Mouse (Mus musculus) MEL (cell line): ENCODE results near the gene Olfr130. TPM values are rescaled to one million over a fixed set of nuclear protein-coding genes. Genes with fewer than 3 reads are reported as not detected.

ENCODE experiments used
- DNase-seq: peaks from one replicate; pipeline ENCODE4 v3.0.0; 2011; ENCODE audit warnings: low read depth, low spot score
- H3K27ac ChIP-seq: 2 replicates; pipeline ENCODE4 v1.5.1; 2012; ENCODE audit warnings: low read depth, mild to moderate bottlenecking, control low read depth, low read length, moderate library complexity; ENCODE audit not compliant: control insufficient read depth
- H3K27me3 ChIP-seq, 2 experiments: fragments of 150-350 bp in 1 of 2; sonication (generic) in 1 of 2; 2 replicates each; pipeline ENCODE4 v1.6.1; 2012; ENCODE audit warnings: low read length in 2 of 2, mild to moderate bottlenecking in 2 of 2, improper control_type of control experiment in 1 of 2, moderate library complexity in 1 of 2; ENCODE audit not compliant: insufficient read depth in 2 of 2, control insufficient read depth in 1 of 2
- H3K36me3 ChIP-seq, 2 experiments: 2 replicates each; pipeline ENCODE4 v1.6.1; 2012 to 2014; ENCODE audit warnings: low read length in 2 of 2, improper control_type of control experiment in 1 of 2, inconsistent platforms in 1 of 2, mild to moderate bottlenecking in 1 of 2; ENCODE audit not compliant: insufficient read depth in 2 of 2, control insufficient read depth in 1 of 2
- H3K4me1 ChIP-seq, 2 experiments: fragments of 150-350 bp in 1 of 2; sonication (generic) in 1 of 2; 2 replicates each; pipeline ENCODE4 v1.6.1; 2012; ENCODE audit warnings: low read length in 2 of 2, improper control_type of control experiment in 1 of 2, mild to moderate bottlenecking in 1 of 2; ENCODE audit not compliant: insufficient read depth in 2 of 2, control insufficient read depth in 1 of 2
- H3K4me3 ChIP-seq, 2 experiments: fragments of 150-350 bp in 1 of 2; sonication (generic) in 1 of 2; 2 replicates each; pipeline ENCODE4 v1.5.1; 2012; ENCODE audit warnings: low read depth in 2 of 2, low read length in 2 of 2, mild to moderate bottlenecking in 2 of 2, moderate library complexity in 2 of 2, control low read depth in 1 of 2, improper control_type of control experiment in 1 of 2; ENCODE audit not compliant: control insufficient read depth in 1 of 2, insufficient read depth in 1 of 2
- H3K79me2 ChIP-seq: 2 replicates; pipeline ENCODE4 v1.6.1; 2012; ENCODE audit warnings: mild to moderate bottlenecking, low read length, moderate library complexity; ENCODE audit not compliant: control insufficient read depth, poor library complexity, insufficient read depth
- H3K9ac ChIP-seq: 2 replicates; pipeline ENCODE4 v1.6.1; 2012; ENCODE audit warnings: low read depth, mild to moderate bottlenecking, control low read depth, low read length, moderate library complexity; ENCODE audit not compliant: control insufficient read depth, poor library complexity, severe bottlenecking
- H3K9me3 ChIP-seq: fragments of 150-350 bp; sonication (generic); replicated peaks from 2 replicates; pipeline ENCODE4 v1.6.1; 2012; ENCODE audit warnings: mild to moderate bottlenecking, low read length, improper control_type of control experiment, moderate library complexity; ENCODE audit not compliant: insufficient read depth
- BHLHE40 ChIP-seq: IDR thresholded peaks from 2 replicates; pipeline ENCODE4 v1.6.1; 2012; ENCODE audit warnings: low read depth, mild to moderate bottlenecking, inconsistent platforms, low read length, improper control_type of control experiment, borderline replicate concordance
- CHD1 ChIP-seq: IDR thresholded peaks from 2 replicates; pipeline ENCODE4 v1.6.1; 2012; ENCODE audit warnings: low read depth, mild to moderate bottlenecking, inconsistent platforms, low read length, improper control_type of control experiment
- CHD2 ChIP-seq: IDR thresholded peaks from 2 replicates; pipeline ENCODE4 v1.6.1; 2011; ENCODE audit warnings: low read length, improper control_type of control experiment
- CTCF ChIP-seq, 3 experiments: IDR thresholded peaks in 2 of 3; conservative IDR thresholded peaks in 1 of 3; 2 replicates each; pipeline ENCODE4 v1.5.1; 2011 to 2012; ENCODE audit warnings: low read length in 3 of 3, low read depth in 2 of 3, mild to moderate bottlenecking in 2 of 3, improper control_type of control experiment in 1 of 3, inconsistent platforms in 1 of 3, mixed read lengths in 1 of 3, moderate library complexity in 1 of 3; ENCODE audit not compliant: control insufficient read depth in 1 of 3, insufficient read depth in 1 of 3, poor library complexity in 1 of 3, severe bottlenecking in 1 of 3
- E2F4 ChIP-seq: IDR thresholded peaks from 2 replicates; pipeline ENCODE4 v1.6.1; 2011; ENCODE audit warnings: low read depth, low read length, improper control_type of control experiment, borderline replicate concordance
- ELF1 ChIP-seq: IDR thresholded peaks from 2 replicates; pipeline ENCODE4 v1.6.1; 2014; ENCODE audit warnings: low read depth, mild to moderate bottlenecking, inconsistent platforms, low read length, improper control_type of control experiment, moderate library complexity
- HCFC1 ChIP-seq: IDR thresholded peaks from 2 replicates; pipeline ENCODE4 v1.6.1; 2012; ENCODE audit warnings: low read depth, mild to moderate bottlenecking, inconsistent platforms, low read length, improper control_type of control experiment, moderate library complexity
- JUND ChIP-seq: IDR thresholded peaks from 2 replicates; pipeline ENCODE4 v1.6.1; 2011; ENCODE audit warnings: low read depth, mild to moderate bottlenecking, improper control_type of control experiment, low read length
- KAT2A ChIP-seq: conservative IDR thresholded peaks from 2 replicates; pipeline ENCODE4 v1.6.1; 2012; ENCODE audit warnings: low read depth, low read length, improper control_type of control experiment, inconsistent platforms
- MAFK ChIP-seq: IDR thresholded peaks from 2 replicates; pipeline ENCODE4 v1.6.1; 2011; ENCODE audit warnings: low read depth, mild to moderate bottlenecking, low read length, improper control_type of control experiment, borderline replicate concordance
- MAX ChIP-seq: IDR thresholded peaks from 2 replicates; pipeline ENCODE4 v1.6.1; 2011; ENCODE audit warnings: low read length, improper control_type of control experiment
- MYC ChIP-seq: IDR thresholded peaks from 2 replicates; pipeline ENCODE4 v1.6.1; 2011; ENCODE audit warnings: low read depth, mild to moderate bottlenecking, low read length, improper control_type of control experiment, moderate library complexity
- NELFE ChIP-seq: IDR thresholded peaks from 2 replicates; pipeline ENCODE4 v1.6.1; 2011; ENCODE audit warnings: low read depth, low read length, improper control_type of control experiment
- NRF1 ChIP-seq: IDR thresholded peaks from 2 replicates; pipeline ENCODE4 v1.6.1; 2014; ENCODE audit warnings: low read depth, mild to moderate bottlenecking, inconsistent platforms, low read length, improper control_type of control experiment, moderate library complexity; ENCODE audit not compliant: poor library complexity, insufficient read depth, severe bottlenecking
- POLR2A ChIP-seq, 2 experiments: IDR thresholded peaks; 2 replicates each; pipeline ENCODE4 v1.6.1; 2011 to 2012; ENCODE audit warnings: low read length in 2 of 2, mild to moderate bottlenecking in 2 of 2, control low read depth in 1 of 2, improper control_type of control experiment in 1 of 2, low read depth in 1 of 2, moderate library complexity in 1 of 2; ENCODE audit not compliant: control insufficient read depth in 1 of 2, insufficient read depth in 1 of 2, poor library complexity in 1 of 2
- POLR2AphosphoS2 ChIP-seq: IDR thresholded peaks from 2 replicates; pipeline ENCODE4 v1.6.1; 2011; ENCODE audit warnings: low read length, improper control_type of control experiment
- RAD21 ChIP-seq: IDR thresholded peaks from 2 replicates; pipeline ENCODE4 v1.6.1; 2011; ENCODE audit warnings: mild to moderate bottlenecking, low read depth, low read length, improper control_type of control experiment
- RCOR1 ChIP-seq: IDR thresholded peaks from 2 replicates; pipeline ENCODE4 v1.6.1; 2012; ENCODE audit warnings: low read depth, mild to moderate bottlenecking, inconsistent platforms, low read length, improper control_type of control experiment
- SIN3A ChIP-seq: IDR thresholded peaks from 2 replicates; pipeline ENCODE4 v1.6.1; 2012; ENCODE audit warnings: low read length, improper control_type of control experiment, inconsistent platforms
- TAL1 ChIP-seq: IDR thresholded peaks from 2 replicates; pipeline ENCODE4 v1.6.1; 2012; ENCODE audit warnings: mild to moderate bottlenecking, inconsistent platforms, low read length, moderate library complexity, mixed read lengths
- TCF12 ChIP-seq: IDR thresholded peaks from 2 replicates; pipeline ENCODE4 v1.6.1; 2014; ENCODE audit warnings: low read depth, mild to moderate bottlenecking, inconsistent platforms, low read length, improper control_type of control experiment, moderate library complexity
- UBTF ChIP-seq: IDR thresholded peaks from 2 replicates; pipeline ENCODE4 v1.6.1; 2012; ENCODE audit warnings: low read depth, mild to moderate bottlenecking, inconsistent platforms, low read length, improper control_type of control experiment, moderate library complexity, borderline replicate concordance; ENCODE audit not compliant: insufficient read depth
- USF1 ChIP-seq: IDR thresholded peaks from 2 replicates; pipeline ENCODE4 v1.6.1; 2014; ENCODE audit warnings: low read depth, mild to moderate bottlenecking, inconsistent platforms, low read length, improper control_type of control experiment, moderate library complexity
- ZC3H11A ChIP-seq: IDR thresholded peaks from 2 replicates; pipeline ENCODE4 v1.6.1; 2012; ENCODE audit warnings: low read depth, mild to moderate bottlenecking, inconsistent platforms, low read length, improper control_type of control experiment
- ZKSCAN1 ChIP-seq: IDR thresholded peaks from 2 replicates; pipeline ENCODE4 v1.6.1; 2012; ENCODE audit warnings: low read depth, mild to moderate bottlenecking, inconsistent platforms, low read length, improper control_type of control experiment, moderate library complexity
- ZMIZ1 ChIP-seq: IDR thresholded peaks from 2 replicates; pipeline ENCODE4 v1.6.1; 2012; ENCODE audit warnings: low read depth, mild to moderate bottlenecking, inconsistent platforms, low read length, improper control_type of control experiment, moderate library complexity
- ZNF384 ChIP-seq: IDR thresholded peaks from 2 replicates; pipeline ENCODE4 v1.6.1; 2012; ENCODE audit warnings: low read depth, mild to moderate bottlenecking, inconsistent platforms, low read length, improper control_type of control experiment
- polyA plus RNA-seq, 2 experiments: library from polyadenylated mRNA; stranded (reverse) in 1 of 2; unstranded in 1 of 2; fragments of >175 nt in 1 of 2; fragments of >200 nt in 1 of 2; gene quantifications; 2 replicates each; pipeline versions ENCODE4 v1.2.1 to v1.2.4; 2012; ENCODE audit warnings: low replicate concordance in 2 of 2, low read depth in 1 of 2; ENCODE audit not compliant: insufficient read length in 2 of 2, insufficient read depth in 1 of 2, missing spikeins in 1 of 2
- total RNA-seq: library from RNA; depleted of rRNA; stranded (reverse); fragments of 300-350 nt; gene quantifications from 2 replicates; pipeline ENCODE4 v1.2.3, GENCODE M21; 2012; rRNA removed

Olfr130 gene
- total RNA-seq = not detected in 2 replicates
- polyA plus RNA-seq = not detected

- Histone ChIP-seq H3K4me3 (no peak within 1 kb of the TSS), H3K36me3 (no peaks in the 10 kb centered on the region), H3K79me2 (no peaks in the 10 kb centered on the region), H3K4me1 (no peaks in the 10 kb centered on the region), H3K9ac (no peak within 1 kb of the TSS), H3K9me3 (no peaks in the 10 kb centered on the region), H3K27ac (no peak within 1 kb of the TSS), H3K27me3 (no peaks in the 10 kb centered on the region)
- no peak for TF ChIP-seq RCOR1
- no peak for TF ChIP-seq E2F4
- TF ChIP-seq BHLHE40 = no peak
- TF ChIP-seq SIN3A = no peak
- no peak for TF ChIP-seq TAL1
- no peak for TF ChIP-seq POLR2AphosphoS2
- TF ChIP-seq CTCF (IDR thresholded peaks at IDR 0.05 in 2 of 3, conservative IDR thresholded peaks at IDR 0.05 in 1 of 3; ENCODE audit: control insufficient read depth in 1 of 3, insufficient read depth in 1 of 3, low read depth in 2 of 3, low read length in 3 of 3, poor library complexity in 1 of 3, severe bottlenecking in 1 of 3) = no peak
- no peak for TF ChIP-seq MAX
- no peak for TF ChIP-seq KAT2A
- TF ChIP-seq ZMIZ1 = no peak
- no peak for TF ChIP-seq ZKSCAN1
- DNase-seq = no peak
Observed at GRCm38 (mm10) chr17:38063621-38064020, at the start of gene Olfr130. Gene Olfr130 (plus strand): TSS chr17:38063921.

GRCm38 (mm10) chr17:38016341-38016740 lies 47.4 kb upstream of the Olfr130 start:
- Histone ChIP-seq H3K4me1 (no peaks in the 10 kb centered on the region), H3K9me3 (no peaks in the 10 kb centered on the region), H3K27ac (no peak overlapping the region), H3K4me3 (no peak overlapping the region), H3K36me3 (no peaks in the 10 kb centered on the region), H3K9ac (no peak overlapping the region), H3K79me2 (no peaks in the 10 kb centered on the region), H3K27me3 (no peaks in the 10 kb centered on the region)
- no peak for DNase-seq
- TF ChIP-seq MYC (no peak), POLR2A (IDR thresholded peaks at IDR 0.05; ENCODE audit: control insufficient read depth in 1 of 2, insufficient read depth in 1 of 2, low read depth in 1 of 2, low read length in 2 of 2, poor library complexity in 1 of 2) (no peak), ZC3H11A (no peak), E2F4 (no peak), NRF1 (no peak), CHD2 (no peak), TAL1 (no peak), BHLHE40 (no peak), HCFC1 (no peak)

GRCm38 (mm10) chr17:38026297-38026696 lies 37.4 kb upstream of the Olfr130 start:
- DNase-seq = no peak
- no peak for TF ChIP-seq JUND
- no peak for TF ChIP-seq RCOR1
- TF ChIP-seq MAX = no peak
- no peak for TF ChIP-seq NELFE
- no peak for TF ChIP-seq POLR2A (IDR thresholded peaks at IDR 0.05; ENCODE audit: control insufficient read depth in 1 of 2, insufficient read depth in 1 of 2, low read depth in 1 of 2, low read length in 2 of 2, poor library complexity in 1 of 2)
- TF ChIP-seq USF1 = no peak
- no peak for TF ChIP-seq CHD1
- TF ChIP-seq UBTF = no peak
- no peak for TF ChIP-seq TAL1
- TF ChIP-seq MAFK = no peak
- TF ChIP-seq NRF1 = no peak
- TF ChIP-seq ZNF384 = no peak
- no peak for TF ChIP-seq RAD21
- TF ChIP-seq HCFC1 = no peak
- TF ChIP-seq TCF12 = no peak
- TF ChIP-seq BHLHE40 = no peak
- TF ChIP-seq ELF1 = no peak

More at GRCm38 (mm10) chr17:38026297-38026696, 37.4 kb upstream of the Olfr130 start:
- no peak overlapping the region for H3K9ac ChIP-seq
- H3K79me2 ChIP-seq = no peaks in the 10 kb centered on the region
- H3K4me1 ChIP-seq = no peaks in the 10 kb centered on the region
- H3K27ac ChIP-seq = no peak overlapping the region
- H3K4me3 ChIP-seq = no peak overlapping the region
- no peaks in the 10 kb centered on the region for H3K27me3 ChIP-seq
- no peaks in the 10 kb centered on the region for H3K36me3 ChIP-seq
- peaks cover 4% of the 10 kb centered on the region; the same call in 1 of the 2 replicates for H3K9me3 ChIP-seq
